Mouse (Mus musculus): Measurements from ENCODE around the gene Hecw2.

- TF ChIP-seq POLR2A (IDR thresholded peaks at IDR 0.05; ENCODE audit: control insufficient read depth, low read depth, low read length): no peak
- no peak for TF ChIP-seq CTCF (IDR thresholded peaks at IDR 0.05; ENCODE audit: control insufficient read depth, insufficient read depth, insufficient replicate concordance, low read depth, low read length)
Measured at GRCm38 (mm10) chr1:53875919-53876318, 319.0 kb downstream of the Hecw2 start.

Data from testis, adult 2 months (tissue).